Mouse (Mus musculus): ENCODE measurements around the gene Rrbp1. TPM values are rescaled to one million over a fixed set of nuclear protein-coding genes. Genes with fewer than 3 reads are reported as not detected.

Rrbp1 gene
- polyA plus RNA-seq, 1 experiment from 2014 or later = 88.8 TPM

- TF ChIP-seq CTCF (IDR thresholded peaks at IDR 0.05; ENCODE audit: low read depth) = no peak
- DNase-seq = no peak
- no peak overlapping the region for H3K9ac ChIP-seq
- no peak overlapping the region for H3K4me3 ChIP-seq (ENCODE audit: low read depth, low read length)
- H3K4me2 ChIP-seq = no peak overlapping the region
- no peak overlapping the region for H3K27ac ChIP-seq (ENCODE audit: low read depth)
- no peak for ATAC-seq (ENCODE audit: insufficient read depth)
- 0 out of 2 replicates have a peak, but pooled peaks cover 3% of the 10 kb centered on the region for H3K4me1 ChIP-seq (ENCODE audit: insufficient read depth)
- H3K36me3 ChIP-seq (ENCODE audit: insufficient read depth) = no peaks in the 10 kb centered on the region
- WGBS = 47% methylated on average over 9 of the region's 9 CpGs
- no peaks in the 10 kb centered on the region for H3K9me3 ChIP-seq (ENCODE audit: low read depth, low read length)
- H3K27me3 ChIP-seq (ENCODE audit: insufficient read depth, low read length) = no peaks in the 10 kb centered on the region
Observed at GRCm38 (mm10) chr2:143903376-143904045, 107.6 kb downstream of the Rrbp1 start.

GRCm38 (mm10) chr2:143900821-143901351, 110.2 kb downstream of the Rrbp1 start:
- WGBS = 59% methylated on average over 5 of the region's 5 CpGs
- Histone ChIP-seq H3K9ac (no peak overlapping the region), H3K4me2 (no peak overlapping the region), H3K4me3 (ENCODE audit: low read depth, low read length) (no peak overlapping the region), H3K27me3 (ENCODE audit: insufficient read depth, low read length) (no peaks in the 10 kb centered on the region), H3K4me1 (ENCODE audit: insufficient read depth) (0 out of 2 replicates have a peak, but pooled peaks cover 3% of the 10 kb centered on the region), H3K9me3 (ENCODE audit: low read depth, low read length) (no peaks in the 10 kb centered on the region), H3K36me3 (ENCODE audit: insufficient read depth) (no peaks in the 10 kb centered on the region), H3K27ac (ENCODE audit: low read depth) (no peak overlapping the region)
- DNase-seq = no peak
- no peak for TF ChIP-seq CTCF (IDR thresholded peaks at IDR 0.05; ENCODE audit: low read depth)
- no peak for ATAC-seq (ENCODE audit: insufficient read depth)

GRCm38 (mm10) chr2:143899470-143900220, 111.4 kb downstream of the Rrbp1 start:
- Histone ChIP-seq H3K9me3 (ENCODE audit: low read depth, low read length) (no peaks in the 10 kb centered on the region), H3K4me3 (ENCODE audit: low read depth, low read length) (no peak overlapping the region), H3K4me1 (ENCODE audit: insufficient read depth) (0 out of 2 replicates have a peak, but pooled peaks cover 3% of the 10 kb centered on the region), H3K9ac (no peak overlapping the region), H3K4me2 (no peak overlapping the region), H3K36me3 (ENCODE audit: insufficient read depth) (no peaks in the 10 kb centered on the region), H3K27ac (ENCODE audit: low read depth) (no peak overlapping the region), H3K27me3 (ENCODE audit: insufficient read depth, low read length) (no peaks in the 10 kb centered on the region)
- TF ChIP-seq CTCF (IDR thresholded peaks at IDR 0.05; ENCODE audit: low read depth) = no peak
- DNase-seq = no peak
- no peak for ATAC-seq (ENCODE audit: insufficient read depth)
- WGBS = 81% methylated on average over 9 of the region's 9 CpGs

Other genes with a start within 250 kb of the Rrbp1 start
- 1.6 and 2.0 TPM in 2 replicates for gene Bfsp1, start 148.1 kb downstream of the Rrbp1 start, polyA plus RNA-seq (2014; fragmentation: Nextera tagmentation; extraction: Ambion mirVana)
- 473 and 523 TPM in 2 replicates for gene Dstn, start 95.9 kb downstream of the Rrbp1 start, polyA plus RNA-seq (2014; fragmentation: Nextera tagmentation; extraction: Ambion mirVana)
- gene Banf2, start 21.8 kb upstream of the Rrbp1 start, polyA plus RNA-seq (2014; fragmentation: Nextera tagmentation; extraction: Ambion mirVana) = not detected in 2 replicates

All from lung, embryonic 14.5 days (tissue).